Mouse (Mus musculus): ENCODE results near the gene Ndrg2. TPM values are rescaled to one million over a fixed set of nuclear protein-coding genes. Genes with fewer than 3 reads are reported as not detected.

The Ndrg2 gene
- total and polyA plus RNA-seq, 3 experiments, result 1,274 to 2,120 (median 1,571) TPM

- DNase-seq, result peak; percentile 74 to 88
- no peak for TF ChIP-seq POLR2A (IDR thresholded peaks at IDR 0.05; ENCODE audit: insufficient read depth, low read depth, low read length)
- TF ChIP-seq EP300 (IDR thresholded peaks at IDR 0.05; ENCODE audit: insufficient read depth, low read depth, low read length), result peak; percentile 91
- no peak; the same call in 1 of the 2 replicates for TF ChIP-seq CTCF (IDR thresholded peaks at IDR 0.05)
- no peak overlapping the region for H3K4me3 ChIP-seq
- intact Hi-C loops (cut with DNase I), result loop anchor here (1.0 to 10.0 kb wide), 5 partner anchors 27 to 292 kb away; partner anchors contain the start of gene Supt16
- WGBS, result 49% methylated on average over 9 of the region's 9 CpGs
- no peak overlapping the region for H3K27ac ChIP-seq
- no peaks in the 10 kb centered on the region for H3K79me2 ChIP-seq (replicated peaks; ENCODE audit: control insufficient read depth, insufficient read depth, low read length)
- no peak overlapping the region for H3K9ac ChIP-seq (ENCODE audit: low read depth, low read length)
- H3K36me3 ChIP-seq (ENCODE audit: control insufficient read depth, insufficient read depth, low read length), result peaks cover 2% of the 10 kb centered on the region; the same call in 1 of the 2 replicates
- 0 out of 2 replicates have a peak, but pooled peaks cover 2% of the 10 kb centered on the region for H3K4me1 ChIP-seq (ENCODE audit: control insufficient read depth, insufficient read depth, low read length)
- H3K27me3 ChIP-seq (ENCODE audit: control insufficient read depth, insufficient read depth, low read length), result no peaks in the 10 kb centered on the region
These were observed 10.9 kb downstream of the Ndrg2 start for GRCm38 (mm10) chr14:51902806-51903710.

GRCm38 (mm10) chr14:51899351-51899750 is 14.6 kb downstream of the Ndrg2 start:
- Histone ChIP-seq H3K27ac (no peak overlapping the region), H3K36me3 (ENCODE audit: control insufficient read depth, insufficient read depth, low read length) (no peaks in the 10 kb centered on the region), H3K79me2 (replicated peaks; ENCODE audit: control insufficient read depth, insufficient read depth, low read length) (no peaks in the 10 kb centered on the region), H3K4me1 (ENCODE audit: control insufficient read depth, insufficient read depth, low read length) (no peaks in the 10 kb centered on the region), H3K4me3 (no peak overlapping the region), H3K27me3 (ENCODE audit: control insufficient read depth, insufficient read depth, low read length) (no peaks in the 10 kb centered on the region), H3K9ac (ENCODE audit: low read depth, low read length) (no peak overlapping the region)
- intact Hi-C loops (cut with DNase I), result no loop called here
- WGBS, result 91% methylated on average over 1 of the region's 1 CpGs
- DNase-seq, result no peak
- no peak for TF ChIP-seq CTCF (IDR thresholded peaks at IDR 0.05)
- no peak for TF ChIP-seq EP300 (IDR thresholded peaks at IDR 0.05; ENCODE audit: insufficient read depth, low read depth, low read length)
- no peak for TF ChIP-seq POLR2A (IDR thresholded peaks at IDR 0.05; ENCODE audit: insufficient read depth, low read depth, low read length)

GRCm38 (mm10) chr14:51896539-51897170 is 17.3 kb downstream of the Ndrg2 start:
- no peaks in the 10 kb centered on the region for H3K27me3 ChIP-seq (ENCODE audit: control insufficient read depth, insufficient read depth, low read length)
- DNase-seq, result no peak
- H3K36me3 ChIP-seq (ENCODE audit: control insufficient read depth, insufficient read depth, low read length), result no peaks in the 10 kb centered on the region
- H3K27ac ChIP-seq, result no peak overlapping the region
- H3K9ac ChIP-seq (ENCODE audit: low read depth, low read length), result no peak overlapping the region
- H3K4me1 ChIP-seq (ENCODE audit: control insufficient read depth, insufficient read depth, low read length), result no peaks in the 10 kb centered on the region
- WGBS, result 71% methylated on average over 8 of the region's 8 CpGs
- intact Hi-C loops (cut with DNase I), result no loop called here
- H3K4me3 ChIP-seq, result no peak overlapping the region
- H3K79me2 ChIP-seq (replicated peaks; ENCODE audit: control insufficient read depth, insufficient read depth, low read length), result no peaks in the 10 kb centered on the region
- TF ChIP-seq EP300 (IDR thresholded peaks at IDR 0.05; ENCODE audit: insufficient read depth, low read depth, low read length) (no peak), CTCF (IDR thresholded peaks at IDR 0.05) (no peak), POLR2A (IDR thresholded peaks at IDR 0.05; ENCODE audit: insufficient read depth, low read depth, low read length) (no peak)

GRCm38 (mm10) chr14:51896019-51896418 is 17.9 kb downstream of the Ndrg2 start:
- H3K27ac ChIP-seq, result no peak overlapping the region
- no peak overlapping the region for H3K9ac ChIP-seq (ENCODE audit: low read depth, low read length)
- DNase-seq, result no peak
- no peaks in the 10 kb centered on the region for H3K27me3 ChIP-seq (ENCODE audit: control insufficient read depth, insufficient read depth, low read length)
- no peak overlapping the region for H3K4me3 ChIP-seq
- 82% methylated on average over 6 of the region's 6 CpGs for WGBS
- no peaks in the 10 kb centered on the region for H3K79me2 ChIP-seq (replicated peaks; ENCODE audit: control insufficient read depth, insufficient read depth, low read length)
- TF ChIP-seq POLR2A (IDR thresholded peaks at IDR 0.05; ENCODE audit: insufficient read depth, low read depth, low read length) (no peak), CTCF (IDR thresholded peaks at IDR 0.05) (no peak), EP300 (IDR thresholded peaks at IDR 0.05; ENCODE audit: insufficient read depth, low read depth, low read length) (no peak)
- H3K36me3 ChIP-seq (ENCODE audit: control insufficient read depth, insufficient read depth, low read length), result no peaks in the 10 kb centered on the region
- H3K4me1 ChIP-seq (ENCODE audit: control insufficient read depth, insufficient read depth, low read length), result no peaks in the 10 kb centered on the region
- intact Hi-C loops (cut with DNase I), result no loop called here

- H3K79me2 ChIP-seq (replicated peaks; ENCODE audit: control insufficient read depth, insufficient read depth, low read length), result no peaks in the 10 kb centered on the region
- no peak overlapping the region for H3K27ac ChIP-seq
- no peak for TF ChIP-seq CTCF (IDR thresholded peaks at IDR 0.05)
- TF ChIP-seq EP300 (IDR thresholded peaks at IDR 0.05; ENCODE audit: insufficient read depth, low read depth, low read length), result no peak
- TF ChIP-seq POLR2A (IDR thresholded peaks at IDR 0.05; ENCODE audit: insufficient read depth, low read depth, low read length), result no peak
- no peak overlapping the region for H3K4me3 ChIP-seq
- no peaks in the 10 kb centered on the region for H3K36me3 ChIP-seq (ENCODE audit: control insufficient read depth, insufficient read depth, low read length)
- H3K9ac ChIP-seq (ENCODE audit: low read depth, low read length), result no peak overlapping the region
- no peak for DNase-seq
- intact Hi-C loops (cut with DNase I), result no loop called here
- no peaks in the 10 kb centered on the region for H3K4me1 ChIP-seq (ENCODE audit: control insufficient read depth, insufficient read depth, low read length)
- 83% methylated on average over 14 of the region's 14 CpGs for WGBS
- no peaks in the 10 kb centered on the region for H3K27me3 ChIP-seq (ENCODE audit: control insufficient read depth, insufficient read depth, low read length)
These were observed 18.9 kb downstream of the Ndrg2 start for GRCm38 (mm10) chr14:51895071-51895470.
